Mouse (Mus musculus): ENCODE measurements around the gene Gm9747. TPM values are rescaled to one million over a fixed set of nuclear protein-coding genes. Genes with fewer than 3 reads are reported as not detected.

Gm9747 gene
- polyA plus RNA-seq, 1 experiment from 2014 or later: 40.1 TPM

Other genes starting within 250 kb of the Gm9747 start
- 10.5 and 10.7 TPM in 2 replicates for gene Irs1, start 58.3 kb downstream of the Gm9747 start, polyA plus RNA-seq (2014; fragmentation: Nextera tagmentation; extraction: Ambion mirVana)
- 7.0 and 8.7 TPM in 2 replicates for gene Rhbdd1, start 83.3 kb downstream of the Gm9747 start, polyA plus RNA-seq (2014; fragmentation: Nextera tagmentation; extraction: Ambion mirVana)